Mouse (Mus musculus): ENCODE measurements at regions not wholly inside any gene's neighbourhood (a gene's known extent, or its start where the extent isn't known, plus 50 kb on each side); places are given as distances from the start of the nearest gene placed in this dataset.

DNA sequence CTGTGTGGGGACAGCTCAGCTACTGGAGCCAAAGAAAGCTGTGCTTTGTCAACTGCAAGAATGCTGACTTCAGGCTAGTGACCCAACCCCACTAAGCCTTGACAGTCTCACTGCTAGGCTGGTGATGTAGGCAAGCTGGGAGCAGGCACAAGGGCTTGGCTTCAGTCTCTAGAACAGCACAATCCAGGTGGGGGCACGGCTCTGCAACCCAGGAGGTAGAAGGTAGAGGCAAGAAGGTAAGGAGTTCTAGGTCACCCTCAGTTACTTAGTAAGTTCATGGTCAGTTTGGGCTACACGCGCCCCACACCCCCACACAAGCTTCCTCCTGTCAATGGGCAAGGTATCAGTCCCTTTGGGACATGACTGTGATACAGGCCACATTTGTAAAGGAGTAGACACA, 54.2 kb upstream of the 1700021F07Rik start:
- Histone ChIP-seq H3K27ac (replicated peaks; ENCODE audit: low read depth, low read length) (no peak overlapping the region), H3K9me3 (ENCODE audit: control insufficient read depth, low read length) (no peaks in the 10 kb centered on the region)
- no peak for DNase-seq (ENCODE audit: low spot score)

DNA sequence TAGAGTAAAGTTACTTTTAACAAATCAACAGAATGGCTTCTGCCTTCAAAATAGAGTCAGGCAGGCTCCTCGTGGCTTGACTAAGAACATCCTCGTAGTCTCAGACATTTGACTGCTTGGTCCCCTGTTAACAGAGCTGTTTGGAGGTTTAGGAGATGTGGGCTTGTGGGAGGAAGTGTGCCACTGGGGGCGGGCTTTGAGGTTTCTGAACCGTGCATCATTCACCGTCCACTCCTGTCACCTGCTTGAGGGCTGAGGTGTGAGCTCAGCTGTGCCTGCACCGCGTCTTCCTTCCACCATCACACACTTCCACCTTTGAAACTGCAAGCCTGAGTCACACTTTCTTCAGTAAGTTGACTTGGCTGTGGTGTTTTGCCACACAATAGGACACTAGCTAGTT, 52.6 kb upstream of the 1700021F07Rik start:
- Histone ChIP-seq H3K9ac (ENCODE audit: low read length) (no peak overlapping the region), H3K36me3 (ENCODE audit: control insufficient read depth, insufficient read depth, low read length) (no peaks in the 10 kb centered on the region), H3K27ac (replicated peaks; ENCODE audit: low read depth, low read length) (no peak overlapping the region), H3K27me3 (ENCODE audit: control insufficient read depth, insufficient read depth, low read length) (no peaks in the 10 kb centered on the region), H3K9me3 (ENCODE audit: control insufficient read depth, low read length) (no peaks in the 10 kb centered on the region), H3K4me3 (ENCODE audit: low read depth, low read length) (no peak overlapping the region), H3K4me2 (ENCODE audit: low read depth, severe bottlenecking) (no peak overlapping the region), H3K4me1 (ENCODE audit: control insufficient read depth, insufficient read depth, low read length) (no peaks in the 10 kb centered on the region)
- WGBS: 72% methylated on average over 7 of the region's 7 CpGs
- no peak for ATAC-seq (ENCODE audit: insufficient number of reproducible peaks, low FRiP score, low TSS enrichment, low read depth)
- no peak for DNase-seq (ENCODE audit: low spot score)

More for the DNA sequence above, 54.2 kb upstream of the 1700021F07Rik start:
- no peak overlapping the region for H3K9ac ChIP-seq (ENCODE audit: low read length)
- H3K4me2 ChIP-seq (ENCODE audit: low read depth, severe bottlenecking): no peak overlapping the region
- no peaks in the 10 kb centered on the region for H3K4me1 ChIP-seq (ENCODE audit: control insufficient read depth, insufficient read depth, low read length)
- 93% methylated on average over 3 of the region's 3 CpGs for WGBS
- H3K27me3 ChIP-seq (ENCODE audit: control insufficient read depth, insufficient read depth, low read length): no peaks in the 10 kb centered on the region
- ATAC-seq (ENCODE audit: insufficient number of reproducible peaks, low FRiP score, low TSS enrichment, low read depth): no peak
- no peak overlapping the region for H3K4me3 ChIP-seq (ENCODE audit: low read depth, low read length)
- no peaks in the 10 kb centered on the region for H3K36me3 ChIP-seq (ENCODE audit: control insufficient read depth, insufficient read depth, low read length)

All from limb, embryonic 11.5 days (tissue).